Mouse (Mus musculus): ENCODE results near the gene Rps11. TPM values are rescaled to one million over a fixed set of nuclear protein-coding genes. Genes with fewer than 3 reads are reported as not detected.
"Not testable (repeated sequence)": the region's sequence is repeated elsewhere in the genome, so short reads cannot be mapped to it uniquely, and the experiment has no call there.

Rps11 gene
- polyA plus RNA-seq, 1 experiment from 2014 or later = 2,209 TPM

- H3K9ac ChIP-seq (ENCODE audit: low read depth, low read length) = no peak overlapping the region
- peaks cover 14% of the 10 kb centered on the region for H3K4me1 ChIP-seq (replicated peaks; ENCODE audit: control insufficient read depth, insufficient read depth, low read length)
- 84% methylated on average over 14 of the region's 14 CpGs for WGBS
These were observed 33.2 kb upstream of the Rps11 start for GRCm38 (mm10) chr7:45157459-45157858.

GRCm38 (mm10) chr7:45156206-45156605 is 32.0 kb upstream of the Rps11 start:
- 93% methylated on average over 15 of the region's 15 CpGs for WGBS
- DNase-seq (ENCODE audit: low spot score) (no peak), ATAC-seq (replicated peaks; ENCODE audit: low FRiP score) (no peak)
- no peak overlapping the region for H3K9ac ChIP-seq (ENCODE audit: low read depth, low read length)
- H3K9me3 ChIP-seq (ENCODE audit: control insufficient read depth, low read length) = no peaks in the 10 kb centered on the region
- peaks cover 10% of the 10 kb centered on the region for H3K4me1 ChIP-seq (replicated peaks; ENCODE audit: control insufficient read depth, insufficient read depth, low read length)
- H3K36me3 ChIP-seq (ENCODE audit: control insufficient read depth, insufficient read depth, low read length) = peaks cover 2% of the 10 kb centered on the region; the same call in 1 of the 2 replicates
- no peak overlapping the region for H3K27ac ChIP-seq (ENCODE audit: low read depth, low read length)
- H3K27me3 ChIP-seq (replicated peaks; ENCODE audit: control insufficient read depth, insufficient read depth, low read length) = no peaks in the 10 kb centered on the region
- H3K4me2 ChIP-seq = no peak overlapping the region; the same call in 1 of the 2 replicates
- no peak overlapping the region for H3K4me3 ChIP-seq (ENCODE audit: low read depth, low read length)

More at GRCm38 (mm10) chr7:45157459-45157858, 33.2 kb upstream of the Rps11 start:
- Histone ChIP-seq H3K36me3 (ENCODE audit: control insufficient read depth, insufficient read depth, low read length) (peaks cover 2% of the 10 kb centered on the region; the same call in 1 of the 2 replicates), H3K27me3 (replicated peaks; ENCODE audit: control insufficient read depth, insufficient read depth, low read length) (peaks cover 1% of the 10 kb centered on the region; the same call in 1 of the 2 replicates), H3K9me3 (ENCODE audit: control insufficient read depth, low read length) (no peaks in the 10 kb centered on the region), H3K4me3 (ENCODE audit: low read depth, low read length) (no peak overlapping the region), H3K27ac (ENCODE audit: low read depth, low read length) (no peak overlapping the region), H3K4me2 (no peak overlapping the region)
- ATAC-seq (replicated peaks; ENCODE audit: low FRiP score) (no peak), DNase-seq (ENCODE audit: low spot score) (no peak)

GRCm38 (mm10) chr7:45155590-45155989 is 31.4 kb upstream of the Rps11 start:
- no peak for ATAC-seq (replicated peaks; ENCODE audit: low FRiP score)
- H3K27ac ChIP-seq (ENCODE audit: low read depth, low read length) = no peak overlapping the region; the same call in 1 of the 2 replicates
- H3K36me3 ChIP-seq (ENCODE audit: control insufficient read depth, insufficient read depth, low read length) = 0 out of 2 replicates have a peak, but pooled peaks cover 2% of the 10 kb centered on the region
- WGBS = 80% methylated on average over 9 of the region's 9 CpGs
- no peak overlapping the region; the same call in none of the 2 replicates for H3K4me2 ChIP-seq
- peaks cover 12% of the 10 kb centered on the region for H3K4me1 ChIP-seq (replicated peaks; ENCODE audit: control insufficient read depth, insufficient read depth, low read length)
- H3K27me3 ChIP-seq (replicated peaks; ENCODE audit: control insufficient read depth, insufficient read depth, low read length) = no peaks in the 10 kb centered on the region
- no peak overlapping the region for H3K9ac ChIP-seq (ENCODE audit: low read depth, low read length)
- no peak overlapping the region for H3K4me3 ChIP-seq (ENCODE audit: low read depth, low read length)
- no peaks in the 10 kb centered on the region for H3K9me3 ChIP-seq (ENCODE audit: control insufficient read depth, low read length)
- DNase-seq (ENCODE audit: low spot score) = no peak

DNA sequence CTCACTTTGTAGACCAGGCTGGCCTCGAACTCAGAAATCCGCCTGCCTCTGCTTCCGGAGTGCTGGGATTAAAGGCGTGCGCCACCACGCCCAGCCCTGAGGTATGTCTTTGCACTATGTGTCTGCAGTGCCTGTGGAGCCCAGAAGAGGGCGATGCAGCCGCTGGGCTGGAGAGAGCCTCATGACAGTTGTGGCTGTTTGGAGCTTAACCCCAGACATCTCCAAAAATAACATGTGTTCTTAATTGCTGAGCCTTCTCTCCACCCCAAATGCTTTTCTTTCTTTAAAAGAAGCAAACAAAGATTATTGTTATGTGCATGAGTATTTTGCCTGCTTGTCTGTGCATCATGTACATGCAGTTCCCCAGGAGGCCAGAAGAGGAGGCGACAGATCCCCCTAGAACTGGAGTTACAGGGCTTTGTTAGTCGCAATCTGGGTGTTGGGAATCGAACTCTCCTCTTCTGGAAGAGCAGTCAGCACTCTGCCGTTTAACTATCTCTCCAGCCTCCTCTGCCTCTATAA is 30.8 kb upstream of the Rps11 start:
- H3K9ac ChIP-seq (ENCODE audit: low read depth, low read length) = no peak overlapping the region
- H3K4me2 ChIP-seq = peak overlapping the region; percentile 70
- H3K9me3 ChIP-seq (ENCODE audit: control insufficient read depth, low read length) = no peaks in the 10 kb centered on the region
- H3K36me3 ChIP-seq (ENCODE audit: control insufficient read depth, insufficient read depth, low read length) = 0 out of 2 replicates have a peak, but pooled peaks cover 2% of the 10 kb centered on the region
- no peaks in the 10 kb centered on the region for H3K27me3 ChIP-seq (replicated peaks; ENCODE audit: control insufficient read depth, insufficient read depth, low read length)
- peak overlapping the region; percentile 93; the same call in 1 of the 2 replicates for H3K27ac ChIP-seq (ENCODE audit: low read depth, low read length)
- H3K4me1 ChIP-seq (replicated peaks; ENCODE audit: control insufficient read depth, insufficient read depth, low read length) = peaks cover 12% of the 10 kb centered on the region
- DNase-seq (ENCODE audit: low spot score) (no peak), ATAC-seq (replicated peaks; ENCODE audit: low FRiP score) (peak; percentile 7; the same call in 1 of the 2 replicates)
- H3K4me3 ChIP-seq (ENCODE audit: low read depth, low read length) = peak overlapping the region; percentile 71
- WGBS = 68% methylated on average over 12 of the region's 12 CpGs

DNA sequence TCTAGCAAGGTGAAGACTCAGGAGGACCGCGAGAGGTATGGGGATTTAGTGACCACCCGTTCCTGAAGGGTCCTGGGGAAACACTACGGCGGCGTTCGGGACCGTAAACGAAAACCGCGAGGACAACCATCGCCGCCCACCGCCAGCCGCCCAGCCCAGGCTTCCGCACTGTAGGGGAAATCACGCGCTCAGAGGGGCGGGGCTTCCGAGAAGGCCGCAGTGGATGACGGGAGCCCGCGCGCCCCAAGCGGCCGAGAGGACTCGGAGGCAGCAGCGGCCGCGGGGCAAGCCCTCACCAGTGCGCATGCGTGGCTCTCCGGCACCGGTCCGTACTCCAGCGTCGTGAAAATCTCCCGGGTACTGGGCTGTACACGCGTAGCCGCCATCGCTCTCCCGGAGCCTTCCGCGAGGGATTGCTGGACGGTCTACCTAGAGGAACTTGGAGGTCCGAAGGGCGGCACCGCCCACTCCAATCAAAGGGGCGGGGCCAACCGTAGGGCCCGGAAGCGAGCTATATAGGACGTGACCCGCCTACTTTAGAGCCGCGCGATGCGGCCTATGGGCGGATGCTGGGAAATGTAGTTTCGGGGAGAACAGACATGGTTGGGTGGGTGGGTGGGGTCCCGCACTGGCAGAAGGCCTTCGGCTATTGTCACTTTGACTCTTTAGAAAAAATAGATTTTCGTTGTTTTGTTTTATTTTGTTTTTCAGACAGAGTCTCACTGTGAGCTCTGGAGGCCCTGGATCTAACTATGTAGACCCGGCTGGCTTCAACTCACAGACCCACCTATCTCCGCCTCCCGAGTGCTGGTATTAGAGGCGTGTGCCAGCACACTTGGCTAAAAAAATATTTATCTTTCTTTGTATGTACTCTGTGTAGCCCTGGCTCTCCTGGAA is 30.1 kb upstream of the Rps11 start, which contains the start of the genes Pih1d1 and Aldh16a1:
Gene Pih1d1 (plus strand): TSS at position 208 of the 897 bp plus-strand sequence.
Gene Aldh16a1 (minus strand): TSS at position 489 of the 897 bp plus-strand sequence.
- Histone ChIP-seq H3K4me1 (replicated peaks; ENCODE audit: control insufficient read depth, insufficient read depth, low read length) (peaks cover 12% of the 10 kb centered on the region), H3K27ac (ENCODE audit: low read depth, low read length) (peak within 1 kb of the TSS; percentile 93), H3K9ac (ENCODE audit: low read depth, low read length) (peak within 1 kb of the TSS; percentile 82), H3K27me3 (replicated peaks; ENCODE audit: control insufficient read depth, insufficient read depth, low read length) (no peaks in the 10 kb centered on the region), H3K9me3 (ENCODE audit: control insufficient read depth, low read length) (no peaks in the 10 kb centered on the region), H3K4me3 (ENCODE audit: low read depth, low read length) (peak within 1 kb of the TSS; percentile 71), H3K36me3 (ENCODE audit: control insufficient read depth, insufficient read depth, low read length) (0 out of 2 replicates have a peak, but pooled peaks cover 2% of the 10 kb centered on the region), H3K4me2 (peak within 1 kb of the TSS; percentile 70)
- ATAC-seq (replicated peaks; ENCODE audit: low FRiP score) = peak; percentile 95
- WGBS = 3% methylated on average over 69 of the region's 69 CpGs
- peak; percentile 99 for DNase-seq (ENCODE audit: low spot score)

GRCm38 (mm10) chr7:45153586-45153985 is 29.3 kb upstream of the Rps11 start:
- Histone ChIP-seq H3K9me3 (ENCODE audit: control insufficient read depth, low read length) (no peaks in the 10 kb centered on the region), H3K27me3 (replicated peaks; ENCODE audit: control insufficient read depth, insufficient read depth, low read length) (no peaks in the 10 kb centered on the region), H3K27ac (ENCODE audit: low read depth, low read length) (peak overlapping the region; percentile 93), H3K4me1 (replicated peaks; ENCODE audit: control insufficient read depth, insufficient read depth, low read length) (peaks cover 12% of the 10 kb centered on the region), H3K4me3 (ENCODE audit: low read depth, low read length) (peak overlapping the region; percentile 71), H3K4me2 (peak overlapping the region; percentile 70), H3K36me3 (ENCODE audit: control insufficient read depth, insufficient read depth, low read length) (no peaks in the 10 kb centered on the region), H3K9ac (ENCODE audit: low read depth, low read length) (peak overlapping the region; percentile 82)
- ATAC-seq (replicated peaks; ENCODE audit: low FRiP score) = no peak
- 1% methylated on average over 5 of the region's 5 CpGs for WGBS
- no peak for DNase-seq (ENCODE audit: low spot score)

- DNase-seq (ENCODE audit: low spot score); H3K9me3 ChIP-seq (ENCODE audit: control insufficient read depth, low read length); ATAC-seq (replicated peaks; ENCODE audit: low FRiP score); H3K27ac ChIP-seq (ENCODE audit: low read depth, low read length); H3K27me3 ChIP-seq (replicated peaks; ENCODE audit: control insufficient read depth, insufficient read depth, low read length); H3K36me3 ChIP-seq (ENCODE audit: control insufficient read depth, insufficient read depth, low read length): not testable (repeated sequence)
- Histone ChIP-seq H3K9ac (ENCODE audit: low read depth, low read length) (peak overlapping the region; percentile 82), H3K4me2 (peak overlapping the region; percentile 70), H3K4me3 (ENCODE audit: low read depth, low read length) (peak overlapping the region; percentile 71), H3K4me1 (replicated peaks; ENCODE audit: control insufficient read depth, insufficient read depth, low read length) (peaks cover 17% of the 10 kb centered on the region)
- 82% methylated on average over 2 of the region's 2 CpGs for WGBS
These were observed 28.8 kb upstream of the Rps11 start for GRCm38 (mm10) chr7:45153052-45153451.

- Histone ChIP-seq H3K4me2 (no peak overlapping the region), H3K4me1 (replicated peaks; ENCODE audit: control insufficient read depth, insufficient read depth, low read length) (peaks cover 18% of the 10 kb centered on the region), H3K9ac (ENCODE audit: low read depth, low read length) (no peak overlapping the region), H3K9me3 (ENCODE audit: control insufficient read depth, low read length) (no peaks in the 10 kb centered on the region), H3K27me3 (replicated peaks; ENCODE audit: control insufficient read depth, insufficient read depth, low read length) (no peaks in the 10 kb centered on the region), H3K36me3 (ENCODE audit: control insufficient read depth, insufficient read depth, low read length) (0 out of 2 replicates have a peak, but pooled peaks cover 3% of the 10 kb centered on the region), H3K4me3 (ENCODE audit: low read depth, low read length) (no peak overlapping the region), H3K27ac (ENCODE audit: low read depth, low read length) (no peak overlapping the region)
- whole genome bisulfite sequencing = 65% methylated on average over 11 of the region's 11 CpGs
- ATAC-seq (replicated peaks; ENCODE audit: low FRiP score) (no peak), DNase-seq (ENCODE audit: low spot score) (no peak)
These were observed 27.1 kb upstream of the Rps11 start for GRCm38 (mm10) chr7:45151303-45151702.
